Mouse (Mus musculus) effector memory CD4-positive, alpha-beta T cell, adult 5 months (primary cell): ENCODE results near the gene Gm20843. TPM values are rescaled to one million over a fixed set of nuclear protein-coding genes. Genes with fewer than 3 reads are reported as not detected.

Experiments used
- polyA plus RNA-seq: library from polyadenylated mRNA; unstranded; fragments of 100-300 nt; shearing (Covaris generic); gene quantifications from one replicate; pipeline ENCODE4 v1.2.1, GENCODE M21; 2017

Gene Gm20843
- polyA plus RNA-seq, result not detected

GRCm38 (mm10) chrY:72247018-72247417, at the start of gene Gm20843:
Gm20843 (minus strand) TSS chrY:72247118.

